Mouse (Mus musculus): ENCODE measurements at regions not wholly inside any gene's neighbourhood (a gene's known extent, or its start where the extent isn't known, plus 50 kb on each side); places are given as distances from the start of the nearest gene placed in this dataset. TPM values are rescaled to one million over a fixed set of nuclear protein-coding genes. Genes with fewer than 3 reads are reported as not detected.

DNA sequence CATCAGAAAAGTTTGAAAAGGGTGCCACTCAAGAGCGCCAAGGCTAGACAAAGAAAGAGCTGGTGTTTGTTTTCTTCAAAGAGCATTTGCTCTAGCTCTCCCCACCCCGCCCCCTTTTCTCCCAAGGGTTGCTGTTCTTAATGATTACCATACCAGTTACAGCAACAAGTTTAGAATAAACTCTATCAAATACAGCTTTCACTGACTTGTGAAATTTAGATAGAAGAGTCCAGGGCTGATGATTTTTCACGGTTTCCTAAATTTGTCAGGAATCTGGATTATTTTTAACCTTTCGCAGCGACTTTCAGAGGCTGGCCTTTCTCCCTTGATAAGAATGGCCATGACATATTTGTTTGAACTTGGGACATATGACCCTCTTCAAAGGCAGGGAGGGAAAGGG is 64.2 kb upstream of the Mpdz start:
- no peaks in the 10 kb centered on the region for H3K36me3 ChIP-seq (ENCODE audit: control insufficient read depth, insufficient read depth, low read length)
- no peak overlapping the region for H3K9ac ChIP-seq (ENCODE audit: low read length)
- 96% methylated on average over 5 of the region's 5 CpGs for WGBS
- H3K27ac ChIP-seq (ENCODE audit: low read depth, low read length) = no peak overlapping the region
- no peak for ATAC-seq (ENCODE audit: low FRiP score)
- H3K4me3 ChIP-seq (ENCODE audit: low read depth, low read length) = no peak overlapping the region
- no peaks in the 10 kb centered on the region for H3K27me3 ChIP-seq (ENCODE audit: control insufficient read depth, insufficient read depth, low read length)
- no peak overlapping the region for H3K4me2 ChIP-seq
- no peaks in the 10 kb centered on the region for H3K9me3 ChIP-seq (ENCODE audit: control insufficient read depth, low read length)
- DNase-seq (ENCODE audit: low spot score, missing footprints) = no peak
- H3K4me1 ChIP-seq (ENCODE audit: control insufficient read depth, insufficient read depth, low read length) = no peaks in the 10 kb centered on the region

DNA sequence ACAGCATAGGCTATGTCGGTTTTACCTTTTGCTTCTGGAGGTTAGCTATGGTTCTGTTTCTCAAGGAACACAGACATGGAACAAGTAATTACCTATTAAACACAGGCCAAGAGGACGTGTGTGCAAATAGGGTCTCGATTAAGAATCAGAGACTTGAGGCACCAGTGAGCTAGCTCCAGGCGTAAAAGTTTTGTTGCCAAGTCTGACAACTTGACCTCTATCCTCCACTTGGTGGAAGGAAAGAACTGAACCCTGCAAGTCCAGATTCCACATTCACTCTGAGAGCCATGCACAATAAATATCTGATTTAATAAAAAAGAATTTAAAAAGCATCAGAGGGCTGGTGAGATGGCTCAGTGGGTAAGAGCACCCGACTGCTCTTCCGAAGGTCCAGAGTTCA is 63.7 kb upstream of the Mpdz start:
- H3K36me3 ChIP-seq (ENCODE audit: control insufficient read depth, insufficient read depth, low read length) = no peaks in the 10 kb centered on the region
- no peak for ATAC-seq (ENCODE audit: low FRiP score)
- 98% methylated on average over 6 of the region's 6 CpGs for WGBS
- H3K4me3 ChIP-seq (ENCODE audit: low read depth, low read length) = no peak overlapping the region
- no peaks in the 10 kb centered on the region for H3K4me1 ChIP-seq (ENCODE audit: control insufficient read depth, insufficient read depth, low read length)
- no peaks in the 10 kb centered on the region for H3K27me3 ChIP-seq (ENCODE audit: control insufficient read depth, insufficient read depth, low read length)
- no peak overlapping the region for H3K27ac ChIP-seq (ENCODE audit: low read depth, low read length)
- H3K9me3 ChIP-seq (ENCODE audit: control insufficient read depth, low read length) = no peaks in the 10 kb centered on the region
- H3K4me2 ChIP-seq = no peak overlapping the region
- no peak for DNase-seq (ENCODE audit: low spot score, missing footprints)
- no peak overlapping the region for H3K9ac ChIP-seq (ENCODE audit: low read length)

DNA sequence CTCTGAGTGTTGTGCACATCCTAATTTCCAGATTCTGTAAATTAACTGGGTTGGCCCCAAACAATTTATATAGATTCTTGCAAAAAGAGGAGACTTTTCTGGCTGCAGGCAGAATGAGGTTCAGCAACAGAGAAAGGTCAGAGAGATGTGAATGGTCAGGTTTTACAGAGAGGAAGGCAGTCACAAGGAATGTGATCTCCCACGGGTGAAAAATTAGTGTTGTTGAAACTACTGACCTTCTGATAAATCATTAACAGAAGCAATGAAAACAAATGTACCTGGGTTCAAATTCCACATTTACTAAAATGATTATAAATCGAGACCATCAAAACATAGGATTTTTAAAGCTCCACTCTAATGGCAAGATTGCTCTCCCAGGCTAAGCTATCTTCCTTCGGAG is 62.5 kb upstream of the Mpdz start:
- Histone ChIP-seq H3K27ac (ENCODE audit: low read depth, low read length) (no peak overlapping the region), H3K4me1 (ENCODE audit: control insufficient read depth, insufficient read depth, low read length) (no peaks in the 10 kb centered on the region), H3K36me3 (ENCODE audit: control insufficient read depth, insufficient read depth, low read length) (no peaks in the 10 kb centered on the region), H3K4me3 (ENCODE audit: low read depth, low read length) (no peak overlapping the region), H3K9me3 (ENCODE audit: control insufficient read depth, low read length) (no peaks in the 10 kb centered on the region), H3K4me2 (no peak overlapping the region), H3K9ac (ENCODE audit: low read length) (no peak overlapping the region), H3K27me3 (ENCODE audit: control insufficient read depth, insufficient read depth, low read length) (no peaks in the 10 kb centered on the region)
- DNase-seq (ENCODE audit: low spot score, missing footprints) = no peak
- 88% methylated on average over 3 of the region's 3 CpGs for WGBS
- no peak for ATAC-seq (ENCODE audit: low FRiP score)

DNA sequence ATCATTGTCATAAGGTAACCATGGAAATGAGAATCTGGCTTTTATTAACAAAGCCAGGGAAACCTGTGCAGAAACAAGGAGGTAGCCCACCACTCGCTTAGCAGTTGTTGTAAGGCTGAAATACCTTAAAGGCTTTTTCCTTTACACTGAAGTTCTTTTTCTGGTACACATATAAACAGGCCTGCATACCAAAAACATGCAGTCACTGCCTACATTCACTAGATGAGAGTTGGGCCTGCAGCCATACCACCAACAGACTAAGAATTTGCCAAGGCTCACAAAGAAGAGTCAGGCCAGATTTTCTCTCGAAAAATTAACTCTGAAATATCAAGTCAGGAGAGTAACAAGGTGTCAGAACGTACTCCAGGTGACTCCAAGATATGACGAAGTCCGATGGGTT is 61.3 kb upstream of the Mpdz start:
- Histone ChIP-seq H3K4me2 (no peak overlapping the region), H3K27me3 (ENCODE audit: control insufficient read depth, insufficient read depth, low read length) (no peaks in the 10 kb centered on the region), H3K9ac (ENCODE audit: low read length) (no peak overlapping the region), H3K4me1 (ENCODE audit: control insufficient read depth, insufficient read depth, low read length) (no peaks in the 10 kb centered on the region), H3K4me3 (ENCODE audit: low read depth, low read length) (no peak overlapping the region), H3K36me3 (ENCODE audit: control insufficient read depth, insufficient read depth, low read length) (no peaks in the 10 kb centered on the region), H3K27ac (ENCODE audit: low read depth, low read length) (no peak overlapping the region), H3K9me3 (ENCODE audit: control insufficient read depth, low read length) (no peaks in the 10 kb centered on the region)
- DNase-seq (ENCODE audit: low spot score, missing footprints) (no peak), ATAC-seq (ENCODE audit: low FRiP score) (no peak)
- 83% methylated on average over 5 of the region's 5 CpGs for WGBS

GRCm38 (mm10) chr4:81501802-81502201 is 59.2 kb upstream of the Mpdz start:
- no peaks in the 10 kb centered on the region for H3K4me1 ChIP-seq (ENCODE audit: control insufficient read depth, insufficient read depth, low read length)
- no peaks in the 10 kb centered on the region for H3K27me3 ChIP-seq (ENCODE audit: control insufficient read depth, insufficient read depth, low read length)
- H3K4me3 ChIP-seq (ENCODE audit: low read depth, low read length) = no peak overlapping the region
- no peak overlapping the region for H3K4me2 ChIP-seq
- WGBS = 84% methylated on average over 5 of the region's 5 CpGs
- ATAC-seq (ENCODE audit: low FRiP score) (no peak), DNase-seq (ENCODE audit: low spot score, missing footprints) (no peak)
- H3K9ac ChIP-seq (ENCODE audit: low read length) = no peak overlapping the region
- no peaks in the 10 kb centered on the region for H3K9me3 ChIP-seq (ENCODE audit: control insufficient read depth, low read length)
- H3K36me3 ChIP-seq (ENCODE audit: control insufficient read depth, insufficient read depth, low read length) = no peaks in the 10 kb centered on the region
- no peak overlapping the region for H3K27ac ChIP-seq (ENCODE audit: low read depth, low read length)

DNA sequence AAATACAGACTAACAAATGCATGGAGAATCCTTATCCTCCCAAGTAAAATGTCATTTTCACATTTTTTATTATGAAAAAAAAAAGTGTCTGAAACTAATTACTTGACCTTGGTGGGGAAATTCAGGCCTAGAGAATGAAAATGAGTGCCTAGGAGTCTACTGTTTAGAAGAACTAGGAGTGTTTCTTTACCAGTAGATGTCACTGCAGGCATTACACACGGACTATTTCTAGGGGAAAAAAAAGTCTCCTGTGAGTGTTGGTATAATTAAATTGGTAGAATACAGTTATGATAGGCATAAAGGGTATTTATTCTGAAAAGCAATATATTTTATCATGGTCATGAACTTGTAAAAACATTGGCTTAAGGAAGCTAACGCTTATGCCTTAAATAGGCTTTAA is 55.5 kb upstream of the Mpdz start:
- no peak overlapping the region for H3K4me2 ChIP-seq
- ATAC-seq (ENCODE audit: low FRiP score) (no peak), DNase-seq (ENCODE audit: low spot score, missing footprints) (no peak)
- H3K9me3 ChIP-seq (ENCODE audit: control insufficient read depth, low read length) = no peaks in the 10 kb centered on the region
- no peak overlapping the region for H3K4me3 ChIP-seq (ENCODE audit: low read depth, low read length)
- WGBS = 48% methylated on average over 2 of the region's 2 CpGs
- no peak overlapping the region for H3K27ac ChIP-seq (ENCODE audit: low read depth, low read length)
- H3K4me1 ChIP-seq (ENCODE audit: control insufficient read depth, insufficient read depth, low read length) = no peaks in the 10 kb centered on the region
- no peaks in the 10 kb centered on the region for H3K27me3 ChIP-seq (ENCODE audit: control insufficient read depth, insufficient read depth, low read length)
- H3K36me3 ChIP-seq (ENCODE audit: control insufficient read depth, insufficient read depth, low read length) = no peaks in the 10 kb centered on the region
- no peak overlapping the region for H3K9ac ChIP-seq (ENCODE audit: low read length)

DNA sequence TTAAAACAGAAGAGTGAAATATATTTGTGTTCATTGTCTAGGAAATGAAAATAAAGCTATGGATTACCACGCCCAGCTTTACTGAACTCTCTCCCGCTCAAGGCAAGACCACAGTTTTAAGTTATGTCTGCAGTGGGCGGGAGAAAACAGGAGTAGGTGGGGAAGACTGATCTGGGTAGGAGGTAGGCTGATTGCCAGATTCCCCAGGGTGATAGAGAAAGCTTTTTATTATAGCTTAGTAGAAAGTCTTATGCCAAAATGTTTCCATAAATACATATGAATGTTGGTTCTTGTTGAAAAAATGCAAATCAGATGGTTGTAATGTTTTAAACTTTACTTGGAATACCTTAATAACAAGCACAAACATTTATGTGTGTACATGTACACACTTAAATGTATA is 50.2 kb upstream of the Mpdz start:
- ATAC-seq (ENCODE audit: low FRiP score) (no peak), DNase-seq (ENCODE audit: low spot score, missing footprints) (no peak)
- H3K9me3 ChIP-seq (ENCODE audit: control insufficient read depth, low read length) = no peaks in the 10 kb centered on the region
- H3K4me3 ChIP-seq (ENCODE audit: low read depth, low read length) = no peak overlapping the region
- 93% methylated on average over 3 of the region's 3 CpGs for WGBS
- H3K9ac ChIP-seq (ENCODE audit: low read length) = no peak overlapping the region
- no peak overlapping the region for H3K4me2 ChIP-seq
- no peaks in the 10 kb centered on the region for H3K4me1 ChIP-seq (ENCODE audit: control insufficient read depth, insufficient read depth, low read length)
- H3K27me3 ChIP-seq (ENCODE audit: control insufficient read depth, insufficient read depth, low read length) = no peaks in the 10 kb centered on the region
- H3K36me3 ChIP-seq (ENCODE audit: control insufficient read depth, insufficient read depth, low read length) = no peaks in the 10 kb centered on the region
- no peak overlapping the region for H3K27ac ChIP-seq (ENCODE audit: low read depth, low read length)

Small RNAs in the stretch of these regions (microRNA-seq; reads per million reads assigned to microRNA genes)
- gene Gm22402 = not detected
